Mouse (Mus musculus): ENCODE measurements at regions not wholly inside any gene's neighbourhood (a gene's known extent, or its start where the extent isn't known, plus 50 kb on each side); places are given as distances from the start of the nearest gene placed in this dataset.

- no peak overlapping the region for H3K27ac ChIP-seq
- no peaks in the 10 kb centered on the region for H3K27me3 ChIP-seq
- no peak for ATAC-seq (ENCODE audit: insufficient number of reproducible peaks, insufficient read depth, low FRiP score, low TSS enrichment, low read depth)
- H3K9ac ChIP-seq (replicated peaks) = no peak overlapping the region
- 13% methylated on average over 6 of the region's 6 CpGs for WGBS
- H3K9me3 ChIP-seq = 0 out of 2 replicates have a peak, but pooled peaks cover 3% of the 10 kb centered on the region
- H3K4me2 ChIP-seq = no peak overlapping the region
- no peaks in the 10 kb centered on the region for H3K36me3 ChIP-seq
- H3K4me1 ChIP-seq (replicated peaks) = 0 out of 2 replicates have a peak, but pooled peaks cover 6% of the 10 kb centered on the region
- H3K4me3 ChIP-seq (replicated peaks) = no peak overlapping the region
Measured at GRCm38 (mm10) chr10:125885796-125886195, 80.2 kb upstream of the Lrig3 start.

DNA sequence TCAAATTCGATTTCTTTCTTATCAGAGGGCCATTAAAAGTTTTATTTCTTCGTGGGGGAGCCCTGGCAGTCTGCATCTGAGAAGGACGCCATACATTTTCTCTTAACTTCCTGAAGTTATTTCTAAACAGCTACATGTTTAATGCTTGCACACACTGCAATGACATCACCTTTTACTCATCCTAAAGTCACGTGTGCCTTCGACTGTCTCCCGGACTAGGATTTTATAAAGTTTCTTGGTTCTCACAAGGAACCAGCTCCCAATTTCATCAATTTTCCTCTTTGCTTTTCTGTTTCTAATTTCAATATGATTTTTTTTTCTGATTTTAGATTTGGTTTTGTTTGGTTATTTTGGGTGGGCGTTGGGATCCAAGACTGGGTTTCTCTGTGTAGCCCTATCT, 73.8 kb upstream of the Lrig3 start:
- Histone ChIP-seq H3K4me1 (replicated peaks) (no peaks in the 10 kb centered on the region), H3K27me3 (no peaks in the 10 kb centered on the region), H3K27ac (no peak overlapping the region), H3K4me2 (no peak overlapping the region), H3K4me3 (replicated peaks) (no peak overlapping the region), H3K36me3 (no peaks in the 10 kb centered on the region), H3K9me3 (0 out of 2 replicates have a peak, but pooled peaks cover 3% of the 10 kb centered on the region), H3K9ac (replicated peaks) (no peak overlapping the region)
- ATAC-seq (ENCODE audit: insufficient number of reproducible peaks, insufficient read depth, low FRiP score, low TSS enrichment, low read depth) = no peak
- WGBS = 85% methylated on average over 7 of the region's 7 CpGs

GRCm38 (mm10) chr10:125895744-125896482, 70.1 kb upstream of the Lrig3 start:
- H3K4me2 ChIP-seq = no peak overlapping the region
- no peak overlapping the region for H3K27ac ChIP-seq
- H3K9ac ChIP-seq (replicated peaks) = no peak overlapping the region
- no peak for ATAC-seq (ENCODE audit: insufficient number of reproducible peaks, insufficient read depth, low FRiP score, low TSS enrichment, low read depth)
- no peaks in the 10 kb centered on the region for H3K4me1 ChIP-seq (replicated peaks)
- H3K4me3 ChIP-seq (replicated peaks) = no peak overlapping the region
- peaks cover 5% of the 10 kb centered on the region; the same call in 1 of the 2 replicates for H3K9me3 ChIP-seq
- H3K36me3 ChIP-seq = no peaks in the 10 kb centered on the region
- WGBS = 54% methylated on average over 7 of the region's 7 CpGs
- no peaks in the 10 kb centered on the region for H3K27me3 ChIP-seq

- Histone ChIP-seq H3K9ac (replicated peaks) (no peak overlapping the region), H3K27me3 (no peaks in the 10 kb centered on the region), H3K4me3 (replicated peaks) (no peak overlapping the region), H3K36me3 (no peaks in the 10 kb centered on the region), H3K27ac (no peak overlapping the region), H3K4me1 (replicated peaks) (no peaks in the 10 kb centered on the region), H3K9me3 (peaks cover 5% of the 10 kb centered on the region; the same call in 1 of the 2 replicates), H3K4me2 (no peak overlapping the region)
- 69% methylated on average over 5 of the region's 5 CpGs for WGBS
- ATAC-seq (ENCODE audit: insufficient number of reproducible peaks, insufficient read depth, low FRiP score, low TSS enrichment, low read depth) = no peak
Measured at GRCm38 (mm10) chr10:125896646-125897045, 69.3 kb upstream of the Lrig3 start.

- Histone ChIP-seq H3K27me3 (peaks cover 3% of the 10 kb centered on the region; the same call in 1 of the 2 replicates), H3K9ac (replicated peaks) (no peak overlapping the region), H3K4me1 (replicated peaks) (no peaks in the 10 kb centered on the region), H3K9me3 (peaks cover 5% of the 10 kb centered on the region; the same call in 1 of the 2 replicates), H3K36me3 (no peaks in the 10 kb centered on the region), H3K4me3 (replicated peaks) (no peak overlapping the region), H3K27ac (no peak overlapping the region), H3K4me2 (no peak overlapping the region)
- no peak for ATAC-seq (ENCODE audit: insufficient number of reproducible peaks, insufficient read depth, low FRiP score, low TSS enrichment, low read depth)
- WGBS = 74% methylated on average over 4 of the region's 4 CpGs
Measured at GRCm38 (mm10) chr10:125899504-125899903, 66.5 kb upstream of the Lrig3 start.

- Histone ChIP-seq H3K4me3 (replicated peaks) (no peak overlapping the region), H3K9me3 (peaks cover 5% of the 10 kb centered on the region; the same call in 1 of the 2 replicates), H3K27me3 (peaks cover 5% of the 10 kb centered on the region; the same call in 1 of the 2 replicates), H3K27ac (peak overlapping the region; percentile 62), H3K4me2 (no peak overlapping the region), H3K4me1 (replicated peaks) (no peaks in the 10 kb centered on the region), H3K36me3 (no peaks in the 10 kb centered on the region), H3K9ac (replicated peaks) (no peak overlapping the region)
- 80% methylated on average over 2 of the region's 2 CpGs for WGBS
- no peak for ATAC-seq (ENCODE audit: insufficient number of reproducible peaks, insufficient read depth, low FRiP score, low TSS enrichment, low read depth)
Measured at GRCm38 (mm10) chr10:125900562-125900961, 65.4 kb upstream of the Lrig3 start.

GRCm38 (mm10) chr10:125902668-125903067, 63.3 kb upstream of the Lrig3 start:
- H3K4me1 ChIP-seq (replicated peaks) = no peaks in the 10 kb centered on the region
- ATAC-seq (ENCODE audit: insufficient number of reproducible peaks, insufficient read depth, low FRiP score, low TSS enrichment, low read depth) = no peak
- no peaks in the 10 kb centered on the region for H3K36me3 ChIP-seq
- no peak overlapping the region for H3K4me2 ChIP-seq
- H3K4me3 ChIP-seq (replicated peaks) = no peak overlapping the region
- H3K27me3 ChIP-seq = peaks cover 5% of the 10 kb centered on the region; the same call in 1 of the 2 replicates
- H3K27ac ChIP-seq = no peak overlapping the region
- WGBS = 78% methylated on average over 5 of the region's 5 CpGs
- no peak overlapping the region for H3K9ac ChIP-seq (replicated peaks)
- peaks cover 5% of the 10 kb centered on the region; the same call in 1 of the 2 replicates for H3K9me3 ChIP-seq

DNA sequence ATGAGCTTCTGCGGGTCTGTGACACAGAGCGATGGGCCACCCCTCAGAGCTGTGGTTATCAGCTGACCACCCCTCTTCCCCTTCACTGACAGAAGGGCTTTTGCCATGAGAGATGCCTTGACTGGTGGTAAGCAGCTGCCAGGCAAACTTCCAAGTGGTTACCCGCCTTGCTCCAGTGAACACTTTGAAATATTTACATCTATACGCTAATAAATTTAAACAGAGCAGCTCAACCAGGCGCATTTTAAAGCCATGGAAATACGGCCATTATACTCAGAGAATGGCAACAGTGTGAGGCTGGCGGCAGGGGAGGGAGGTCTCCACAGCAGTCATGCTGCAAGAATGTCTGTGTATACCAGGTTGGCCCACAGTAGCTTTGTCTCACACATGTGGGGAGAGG, 53.8 kb upstream of the Lrig3 start:
- WGBS = 54% methylated on average over 7 of the region's 7 CpGs
- Histone ChIP-seq H3K36me3 (no peaks in the 10 kb centered on the region), H3K4me3 (replicated peaks) (no peak overlapping the region), H3K9ac (replicated peaks) (no peak overlapping the region), H3K9me3 (no peaks in the 10 kb centered on the region), H3K27me3 (no peaks in the 10 kb centered on the region), H3K4me2 (no peak overlapping the region), H3K27ac (peak overlapping the region; percentile 72), H3K4me1 (replicated peaks) (peaks cover 13% of the 10 kb centered on the region)
- no peak for ATAC-seq (ENCODE audit: insufficient number of reproducible peaks, insufficient read depth, low FRiP score, low TSS enrichment, low read depth)
